Mouse (Mus musculus): ENCODE data around the gene Zfp296. TPM values are rescaled to one million over a fixed set of nuclear protein-coding genes. Genes with fewer than 3 reads are reported as not detected.

The Zfp296 gene
- polyA plus RNA-seq, 1 experiment from 2014 or later = 2.6 TPM

Other genes starting within 250 kb of the Zfp296 start
- 63.7 and 66.5 TPM in 2 replicates for gene Ercc1, start 232.5 kb upstream of the Zfp296 start, polyA plus RNA-seq (2015; fragmentation: Nextera tagmentation; extraction: Ambion mirVana)
- 24.9 and 26.1 TPM in 2 replicates for gene Cd3eap, start 217.8 kb upstream of the Zfp296 start, polyA plus RNA-seq (2015; fragmentation: Nextera tagmentation; extraction: Ambion mirVana)
- 7.8 and 8.9 TPM in 2 replicates for gene Ppp1r13l, start 217.5 kb upstream of the Zfp296 start, polyA plus RNA-seq (2015; fragmentation: Nextera tagmentation; extraction: Ambion mirVana)
- gene Ercc2, start 195.3 kb upstream of the Zfp296 start, polyA plus RNA-seq (2015; fragmentation: Nextera tagmentation; extraction: Ambion mirVana) = 13.5 and 14.8 TPM in 2 replicates
- 9.7 and 10.4 TPM in 2 replicates for gene Klc3, start 173.2 kb upstream of the Zfp296 start, polyA plus RNA-seq (2015; fragmentation: Nextera tagmentation; extraction: Ambion mirVana)
- 17.4 and 19.1 TPM in 2 replicates for gene Ckm, start 172.5 kb upstream of the Zfp296 start, polyA plus RNA-seq (2015; fragmentation: Nextera tagmentation; extraction: Ambion mirVana)
- gene Mark4, start 118.5 kb upstream of the Zfp296 start, polyA plus RNA-seq (2015; fragmentation: Nextera tagmentation; extraction: Ambion mirVana) = 7.8 and 7.9 TPM in 2 replicates
- 0.94 and 1.3 TPM in 2 replicates for gene Exoc3l2, start 114.0 kb upstream of the Zfp296 start, polyA plus RNA-seq (2015; fragmentation: Nextera tagmentation; extraction: Ambion mirVana)
- 2.2 and 2.4 TPM in 2 replicates for gene Bloc1s3, start 68.9 kb upstream of the Zfp296 start, polyA plus RNA-seq (2015; fragmentation: Nextera tagmentation; extraction: Ambion mirVana)
- gene Trappc6a, start 68.9 kb upstream of the Zfp296 start, polyA plus RNA-seq (2015; fragmentation: Nextera tagmentation; extraction: Ambion mirVana) = 103 and 105 TPM in 2 replicates
- 0.30 and 0.83 TPM in 2 replicates for gene Nkpd1, start 59.4 kb upstream of the Zfp296 start, polyA plus RNA-seq (2015; fragmentation: Nextera tagmentation; extraction: Ambion mirVana)
- gene Ppp1r37, start 14.2 kb upstream of the Zfp296 start, polyA plus RNA-seq (2015; fragmentation: Nextera tagmentation; extraction: Ambion mirVana) = 25.3 and 28.2 TPM in 2 replicates
- 143 and 157 TPM in 2 replicates for gene Gemin7, start 308 bp downstream of the Zfp296 start, polyA plus RNA-seq (2015; fragmentation: Nextera tagmentation; extraction: Ambion mirVana)
- 44.8 and 48.3 TPM in 2 replicates for gene Clasrp, start 27.2 kb downstream of the Zfp296 start, polyA plus RNA-seq (2015; fragmentation: Nextera tagmentation; extraction: Ambion mirVana)
- 9.0 and 10.1 TPM in 2 replicates for gene Relb, start 52.2 kb downstream of the Zfp296 start, polyA plus RNA-seq (2015; fragmentation: Nextera tagmentation; extraction: Ambion mirVana)
- gene Clptm1, start 87.7 kb downstream of the Zfp296 start, polyA plus RNA-seq (2015; fragmentation: Nextera tagmentation; extraction: Ambion mirVana) = 79.7 and 85.8 TPM in 2 replicates
- 47.3 and 98.1 TPM in 2 replicates for gene Apoc2, start 100.7 kb downstream of the Zfp296 start, polyA plus RNA-seq (2015; fragmentation: Nextera tagmentation; extraction: Ambion mirVana)
- gene Gm44805, start 104.1 kb downstream of the Zfp296 start, polyA plus RNA-seq (2015; fragmentation: Nextera tagmentation; extraction: Ambion mirVana) = 3.1 TPM in 1 of 2 replicates, not detected in the other
- gene Apoc4, start 104.2 kb downstream of the Zfp296 start, polyA plus RNA-seq (2015; fragmentation: Nextera tagmentation; extraction: Ambion mirVana) = 8.0 and 23.5 TPM in 2 replicates
- gene Apoc1, start 115.4 kb downstream of the Zfp296 start, polyA plus RNA-seq (2015; fragmentation: Nextera tagmentation; extraction: Ambion mirVana) = 36.2 and 52.7 TPM in 2 replicates
- 363 and 515 TPM in 2 replicates for gene Apoe, start 121.9 kb downstream of the Zfp296 start, polyA plus RNA-seq (2015; fragmentation: Nextera tagmentation; extraction: Ambion mirVana)
- 161 and 181 TPM in 2 replicates for gene Tomm40, start 138.2 kb downstream of the Zfp296 start, polyA plus RNA-seq (2015; fragmentation: Nextera tagmentation; extraction: Ambion mirVana)
- gene Nectin2, start 173.2 kb downstream of the Zfp296 start, polyA plus RNA-seq (2015; fragmentation: Nextera tagmentation; extraction: Ambion mirVana) = 129 and 136 TPM in 2 replicates
- gene Bcam, start 193.7 kb downstream of the Zfp296 start, polyA plus RNA-seq (2015; fragmentation: Nextera tagmentation; extraction: Ambion mirVana) = 129 and 151 TPM in 2 replicates
- 24.3 and 24.6 TPM in 2 replicates for gene Cblc, start 219.5 kb downstream of the Zfp296 start, polyA plus RNA-seq (2015; fragmentation: Nextera tagmentation; extraction: Ambion mirVana)
- gene Bcl3, start 245.5 kb downstream of the Zfp296 start, polyA plus RNA-seq (2015; fragmentation: Nextera tagmentation; extraction: Ambion mirVana) = 8.9 and 10.4 TPM in 2 replicates

All from stomach, embryonic 15.5 days (tissue).